Mouse (Mus musculus) liver, embryonic 14.5 days (tissue): ENCODE data around the gene Pigu.

Source experiments
- CTCF ChIP-seq: IDR thresholded peaks from 2 replicates; pipeline ENCODE4 v1.5.1; 2016; ENCODE audit warnings: antibody characterized with exemption, low read depth, control low read depth
- EP300 ChIP-seq: IDR thresholded peaks from 2 replicates; pipeline ENCODE4 v1.6.1; 2016; ENCODE audit warnings: antibody characterized with exemption, low read depth

GRCm38 (mm10) chr2:155376191-155376590 lies 19.0 kb upstream of the Pigu start:
- no peak for TF ChIP-seq CTCF
- no peak for TF ChIP-seq EP300
